Mouse (Mus musculus) olfactory bulb, adult 2 months (tissue): ENCODE results near the gene Tomm20l. TPM values are rescaled to one million over a fixed set of nuclear protein-coding genes. Genes with fewer than 3 reads are reported as not detected.
"Not testable (repeated sequence)": the region's sequence is repeated elsewhere in the genome, so short reads cannot be mapped to it uniquely, and the experiment has no call there.

Experiments
- H3K27ac ChIP-seq: fragments of 200-500 bp; 2 replicates; pipeline ENCODE4 v1.5.1; 2012; ENCODE audit warnings: low read depth, low read length; ENCODE audit not compliant: insufficient read depth
- H3K4me1 ChIP-seq: fragments of 200-500 bp; 2 replicates; pipeline ENCODE4 v1.6.1; 2012; ENCODE audit warnings: low read length; ENCODE audit not compliant: control insufficient read depth, insufficient read depth
- H3K4me3 ChIP-seq: fragments of 200-500 bp; 2 replicates; pipeline ENCODE4 v1.5.1; 2012; ENCODE audit warnings: mild to moderate bottlenecking, low read depth, low read length, moderate library complexity; ENCODE audit not compliant: insufficient read depth
- CTCF ChIP-seq: fragments of 200-500 bp; IDR thresholded peaks from 2 replicates; pipeline ENCODE4 v1.5.1; 2012; ENCODE audit warnings: low read depth, mild to moderate bottlenecking, low read length, moderate library complexity; ENCODE audit not compliant: insufficient read depth
- POLR2A ChIP-seq: fragments of 200-500 bp; IDR thresholded peaks from 2 replicates; pipeline ENCODE4 v1.6.1; 2012; ENCODE audit warnings: mild to moderate bottlenecking, low read depth, low read length, moderate library complexity; ENCODE audit not compliant: insufficient read depth
- WGBS: fragments of 180-500 bp; shearing (Covaris S2); methylation state at CpG from one replicate; pipeline ENCODE4 v1.1.7; 2018; 5-methylcytosine and 5-hydroxymethylcytosine counted together
- polyA plus RNA-seq: library from polyadenylated mRNA; stranded (reverse); fragments of >200 nt; gene quantifications from 2 replicates; pipeline ENCODE4 v1.2.4, GENCODE M21; 2012; ENCODE audit warnings: low replicate concordance; ENCODE audit not compliant: missing spikeins, insufficient read depth, insufficient read length

Tomm20l gene
- not detected in 2 replicates for polyA plus RNA-seq

DNA sequence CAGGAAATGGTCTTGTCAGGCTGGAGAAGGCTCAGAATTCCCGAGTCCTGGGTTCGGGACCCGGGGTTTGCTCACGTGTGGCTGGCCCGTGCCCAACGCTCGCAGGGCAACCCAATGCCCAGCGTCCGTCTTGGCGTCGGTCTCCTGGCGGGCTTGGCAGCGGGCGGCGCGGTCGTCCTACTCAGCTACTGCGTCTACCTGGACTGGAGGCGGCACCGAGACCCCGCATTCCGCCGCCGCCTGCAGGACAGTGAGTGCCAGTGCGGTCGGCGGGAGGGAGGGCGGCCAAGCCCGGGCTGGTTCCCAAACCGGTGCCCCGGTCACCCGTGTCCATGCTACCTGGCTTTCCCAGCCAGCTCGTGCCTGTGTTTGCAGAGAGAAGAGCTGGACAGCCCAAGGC lies at the start of gene Tomm20l:
Gene Tomm20l (plus strand): TSS at position 98 of the 400 bp plus-strand sequence.
- 12% methylated on average over 33 of the region's 33 CpGs for WGBS
- no peak within 1 kb of the TSS for H3K4me3 ChIP-seq
- H3K4me1 ChIP-seq: peaks cover 10% of the 10 kb centered on the region
- no peak within 1 kb of the TSS for H3K27ac ChIP-seq
- no peak for TF ChIP-seq CTCF
- TF ChIP-seq POLR2A: no peak

- Histone ChIP-seq H3K4me3 (no peak overlapping the region), H3K27ac (no peak overlapping the region), H3K4me1 (no peaks in the 10 kb centered on the region)
- 87% methylated on average over 17 of the region's 17 CpGs for WGBS
- TF ChIP-seq POLR2A (no peak), CTCF (no peak)
Observed at GRCm38 (mm10) chr12:71069846-71070245, 41.4 kb upstream of the Tomm20l start.

DNA sequence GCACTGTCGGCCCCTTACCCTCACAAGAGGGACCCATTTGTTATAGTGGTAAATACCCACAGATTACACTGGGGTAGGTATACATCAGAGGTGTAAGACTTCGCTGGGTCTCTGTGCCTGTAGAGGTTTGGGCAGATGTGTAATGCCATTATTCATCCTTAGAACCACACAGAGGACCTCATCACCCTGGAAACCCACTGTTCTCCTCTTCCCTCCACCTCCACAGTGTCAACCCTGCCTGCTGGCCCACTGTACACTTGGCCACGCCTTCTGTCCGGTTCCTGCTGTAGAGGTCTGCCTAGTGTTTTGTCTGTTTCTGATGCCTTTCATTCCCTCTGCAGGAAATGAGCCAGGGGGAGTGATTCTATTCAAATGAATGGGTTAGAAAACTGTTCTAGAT lies 39.2 kb upstream of the Tomm20l start:
- H3K27ac ChIP-seq: no peak overlapping the region
- 74% methylated on average over 4 of the region's 4 CpGs for WGBS
- H3K4me3 ChIP-seq: no peak overlapping the region

DNA sequence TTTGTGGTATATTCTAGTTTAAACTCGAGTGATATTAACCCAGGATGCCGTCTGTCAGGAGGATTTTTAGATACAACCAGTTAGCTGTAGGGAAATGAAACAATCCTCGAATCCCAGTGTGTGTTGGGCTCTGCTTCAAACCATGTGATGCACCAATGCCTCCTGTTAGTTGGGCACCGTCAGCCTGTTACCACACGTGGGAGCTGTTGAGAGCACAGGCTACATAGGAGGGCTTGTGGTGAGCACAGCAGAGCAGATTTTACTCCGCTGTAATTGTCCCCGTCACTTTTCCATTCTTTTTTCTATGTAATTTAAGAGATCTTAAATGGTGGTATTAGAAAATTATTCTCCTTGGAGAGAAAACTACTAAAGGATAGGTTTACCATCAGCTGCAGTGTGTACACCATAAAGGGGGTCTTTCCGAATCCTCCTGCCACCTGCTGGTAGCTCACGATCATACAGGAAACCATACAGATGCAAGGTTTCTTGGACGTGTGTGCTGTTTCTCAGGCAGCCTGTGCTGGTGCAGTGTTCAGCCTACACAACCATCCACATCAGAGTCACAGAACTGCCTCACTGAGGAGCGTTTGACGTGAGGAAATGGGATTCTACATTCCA lies 38.0 kb upstream of the Tomm20l start:
- TF ChIP-seq CTCF: no peak
- no peak overlapping the region for H3K27ac ChIP-seq
- H3K4me1 ChIP-seq: no peaks in the 10 kb centered on the region
- H3K4me3 ChIP-seq: no peak overlapping the region
- WGBS: 36% methylated on average over 12 of the region's 12 CpGs

More for the DNA sequence above, 39.2 kb upstream of the Tomm20l start:
- no peaks in the 10 kb centered on the region for H3K4me1 ChIP-seq
- TF ChIP-seq POLR2A (no peak), CTCF (no peak)

- WGBS: 87% methylated on average over 8 of the region's 8 CpGs
- Histone ChIP-seq H3K4me1 (no peaks in the 10 kb centered on the region), H3K4me3 (no peak overlapping the region), H3K27ac (no peak overlapping the region)
- TF ChIP-seq POLR2A: no peak
Observed at GRCm38 (mm10) chr12:71086331-71086730, 24.9 kb upstream of the Tomm20l start.

DNA sequence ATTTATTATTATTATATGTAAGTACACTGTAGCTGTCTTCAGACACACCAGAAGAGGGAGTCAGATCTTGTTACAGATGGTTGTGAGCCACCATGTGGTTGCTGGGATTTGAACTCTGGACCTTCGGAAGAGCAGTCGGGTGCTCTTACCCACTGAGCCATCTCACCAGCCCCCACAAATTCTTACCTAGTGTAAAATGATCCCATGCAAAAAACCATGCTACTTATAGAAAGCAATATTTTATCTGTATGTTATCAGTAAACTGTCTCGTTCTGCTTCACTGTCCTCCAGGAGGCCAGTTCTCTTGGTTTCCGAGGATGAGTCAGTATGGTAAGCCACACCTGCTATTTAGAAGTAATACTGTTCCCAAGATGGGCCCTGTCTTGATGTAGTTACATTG lies 7.0 kb upstream of the Tomm20l start:
- not testable (repeated sequence) for H3K4me1 ChIP-seq, H3K4me3 ChIP-seq, H3K27ac ChIP-seq
- 91% methylated on average over 4 of the region's 4 CpGs for WGBS

DNA sequence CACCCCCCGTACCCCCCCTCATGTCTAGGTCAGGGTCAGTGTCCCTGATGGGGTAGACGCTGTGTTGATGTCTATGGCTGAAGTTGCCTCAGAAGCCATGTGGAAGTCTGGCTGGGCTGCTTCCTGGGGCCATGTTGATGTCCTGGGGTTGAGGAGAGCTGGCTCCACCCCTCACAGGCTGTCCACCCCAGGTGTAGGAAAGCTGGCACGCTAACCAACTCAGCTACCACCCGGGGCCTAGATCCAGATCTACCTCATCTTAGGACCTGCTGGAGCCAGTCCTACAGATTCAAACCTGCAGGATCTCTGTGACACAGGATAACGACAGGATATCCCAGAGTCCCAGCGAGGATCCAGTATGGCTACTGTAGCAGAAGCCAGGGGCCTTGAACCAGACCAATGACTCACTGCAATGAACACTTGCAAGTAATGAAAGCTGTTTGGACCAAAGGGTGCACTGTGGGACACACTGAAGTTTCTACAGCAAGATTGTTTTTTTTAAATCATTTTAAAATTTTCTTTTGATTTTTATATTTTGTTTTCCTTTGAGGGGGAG lies 3.9 kb upstream of the Tomm20l start:
- Histone ChIP-seq H3K4me1 (peaks cover 6% of the 10 kb centered on the region), H3K4me3 (no peak overlapping the region), H3K27ac (no peak overlapping the region)
- TF ChIP-seq CTCF (no peak), POLR2A (no peak)
- 90% methylated on average over 6 of the region's 6 CpGs for WGBS

DNA sequence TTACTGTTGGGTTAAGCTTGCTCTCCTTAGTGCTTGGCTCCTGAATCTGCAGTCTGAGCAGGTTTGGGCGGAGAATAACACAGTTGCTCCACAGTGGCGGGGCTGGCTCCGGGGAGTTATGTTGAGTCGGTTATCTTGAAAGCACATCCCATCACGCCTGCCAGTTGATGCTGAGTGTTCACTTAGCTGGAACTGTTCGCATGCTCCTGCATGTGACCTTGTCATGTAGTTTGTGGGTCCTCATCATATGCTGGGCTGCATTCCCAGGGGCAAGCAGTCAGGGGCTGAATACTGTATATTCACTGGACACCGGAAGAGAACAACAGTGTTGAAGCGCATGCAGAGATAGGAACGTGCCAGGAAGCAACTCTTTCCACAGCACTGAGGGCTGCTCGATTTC lies 1.8 kb downstream of the Tomm20l start:
- 85% methylated on average over 10 of the region's 10 CpGs for WGBS
- H3K4me3 ChIP-seq: no peak overlapping the region
- H3K4me1 ChIP-seq: peaks cover 10% of the 10 kb centered on the region
- TF ChIP-seq POLR2A: no peak
- no peak for TF ChIP-seq CTCF
- H3K27ac ChIP-seq: no peak overlapping the region

DNA sequence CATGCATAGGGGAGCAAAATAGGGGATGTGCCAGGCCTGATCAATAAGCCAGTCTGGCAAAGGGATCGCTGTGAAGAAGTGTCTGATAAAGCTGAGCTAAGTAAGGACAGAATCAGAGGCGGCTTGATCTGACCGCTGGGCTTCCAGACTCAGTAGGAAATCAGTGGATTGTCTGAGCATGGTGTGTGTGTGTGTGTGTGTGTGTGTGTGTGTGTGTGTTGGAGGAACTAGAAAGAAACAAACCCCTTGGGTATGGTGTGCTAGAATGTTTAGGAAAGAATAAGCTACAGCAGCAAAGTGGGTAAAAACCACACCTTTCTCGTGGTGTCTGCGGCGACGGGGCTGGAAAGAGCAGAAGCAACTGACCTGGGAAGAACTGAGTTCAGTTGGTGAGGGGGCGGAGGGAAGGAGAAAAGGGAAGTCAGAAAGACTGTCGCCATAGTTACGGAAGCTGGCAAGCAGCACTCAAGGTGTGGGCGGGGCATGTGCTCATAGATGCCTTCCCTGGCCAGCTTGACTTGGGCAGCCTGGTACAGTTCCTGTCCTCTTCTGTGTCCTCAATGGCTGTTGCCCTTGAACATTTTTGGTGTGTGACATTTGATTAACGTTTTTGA lies 2.6 kb downstream of the Tomm20l start:
- no peak overlapping the region for H3K27ac ChIP-seq
- H3K4me1 ChIP-seq: peaks cover 10% of the 10 kb centered on the region
- no peak for TF ChIP-seq POLR2A
- no peak for TF ChIP-seq CTCF
- H3K4me3 ChIP-seq: no peak overlapping the region
- WGBS: 17% methylated on average over 12 of the region's 12 CpGs

DNA sequence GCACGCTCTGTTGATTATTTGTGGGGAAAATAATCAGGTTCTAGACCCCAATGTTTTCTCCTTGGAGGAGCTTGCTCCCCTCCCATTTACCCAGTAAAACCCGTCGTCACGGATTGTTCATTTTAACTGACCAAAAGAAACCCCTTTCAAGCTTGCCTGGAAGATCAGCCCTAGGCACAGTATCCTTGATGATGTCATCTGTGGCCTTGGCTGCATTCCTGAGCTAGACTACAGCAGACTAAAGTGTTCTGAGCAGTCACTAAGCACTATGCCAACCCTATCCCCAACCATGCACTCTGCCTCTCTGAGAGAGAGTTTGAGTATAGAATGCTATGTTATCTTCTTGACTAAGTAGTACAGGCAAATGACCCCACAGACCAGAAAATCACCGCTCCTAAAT lies 5.2 kb downstream of the Tomm20l start:
- peaks cover 6% of the 10 kb centered on the region for H3K4me1 ChIP-seq
- no peak for TF ChIP-seq CTCF
- no peak for TF ChIP-seq POLR2A
- 51% methylated on average over 5 of the region's 5 CpGs for WGBS
- no peak overlapping the region for H3K27ac ChIP-seq
- H3K4me3 ChIP-seq: no peak overlapping the region
